20 mouse cellular contexts compared by ENCODE assay signal in genomic region chr8:125778919-125779318, GRCm38 (mm10). TPM values are rescaled to one million over a fixed set of nuclear protein-coding genes. Genes with fewer than 3 reads are reported as not detected.
DNase-seq lines count a peak whose midpoint lies in the region; ATAC-seq lines count a peak whose summit lies in the region.
"Had no signal": no experiment of that assay in that cellular context is flagged by ENCODE, and none has a peak within 500 bp of the region (broad histone marks: within the 10 kb centered on the region; RNA-seq: fewer than 3 reads in every experiment).

No protein-coding gene starts in this region.

- H3K9ac ChIP-seq in heart, embryonic 11.5 days (ENCODE audit: low read depth, low read length): no peak overlapping the region
- H3K9ac ChIP-seq: forebrain, embryonic 13.5 days; kidney, embryonic 15.5 days; liver, postnatal 0 days; midbrain, embryonic 13.5 days had no signal

- H3K4me2 ChIP-seq in heart, embryonic 11.5 days: no peak overlapping the region
- H3K4me2 ChIP-seq: forebrain, embryonic 13.5 days; kidney, embryonic 15.5 days; midbrain, embryonic 13.5 days had no signal

- H3K9me3 ChIP-seq in heart, embryonic 11.5 days (replicated peaks; ENCODE audit: control insufficient read depth, low read length): no peaks in the 10 kb centered on the region
- H3K9me3 ChIP-seq in hindbrain, embryonic 10.5 days: no peaks in the 10 kb centered on the region
- H3K9me3 ChIP-seq: forebrain, embryonic 13.5 days; heart, embryonic 10.5 days; kidney, embryonic 15.5 days; midbrain, embryonic 13.5 days had no signal

- 85% methylated on average over 5 of the region's 5 CpGs for WGBS in heart, embryonic 11.5 days (ENCODE audit: insufficient replicate concordance)
- WGBS in hindbrain, embryonic 10.5 days: 95% methylated on average over 5 of the region's 5 CpGs

- no peak for DNase-seq in heart, adult 18-20 months
- DNase-seq in thymus, postnatal 4 days: peak; percentile 16
- DNase-seq in thymus, postnatal 25 days: no peak
- DNase-seq in ZHBTc4 (ENCODE audit: low read depth, low spot score): peak; percentile 67
- no peak for DNase-seq in left cerebral cortex, postnatal 4 days
- no peak for DNase-seq in hindbrain, embryonic 10.5 days (ENCODE audit: low spot score)
- DNase-seq: adrenal gland, adult 2 months; cerebellum, adult 8-10 months; gastrocnemius, postnatal 14 days; heart, postnatal 36 days; liver, postnatal 0 days; lung, postnatal 10 days had no signal

- H3K27ac ChIP-seq in heart, embryonic 11.5 days (ENCODE audit: low read depth, low read length): no peak overlapping the region
- H3K27ac ChIP-seq in hindbrain, embryonic 10.5 days: no peak overlapping the region
- H3K27ac ChIP-seq: forebrain, embryonic 13.5 days; heart, embryonic 10.5 days; midbrain, embryonic 13.5 days; stomach, postnatal 0 days had no signal

- peak; percentile 68; the same call in 1 of the 2 replicates for ATAC-seq in heart, embryonic 11.5 days (replicated peaks; ENCODE audit: insufficient number of reproducible peaks, low FRiP score, low TSS enrichment)
- ATAC-seq: forebrain, embryonic 13.5 days; hindbrain, embryonic 16.5 days; intestine, postnatal 0 days; liver, postnatal 0 days; midbrain, embryonic 13.5 days had no signal

- no peaks in the 10 kb centered on the region for H3K36me3 ChIP-seq in heart, embryonic 11.5 days (ENCODE audit: control insufficient read depth, insufficient read depth, low read length)
- no peaks in the 10 kb centered on the region for H3K36me3 ChIP-seq in hindbrain, embryonic 10.5 days
- H3K36me3 ChIP-seq: heart, embryonic 10.5 days; kidney, embryonic 15.5 days; midbrain, embryonic 13.5 days had no signal

- H3K4me3 ChIP-seq in heart, embryonic 11.5 days (ENCODE audit: low read depth, low read length): no peak overlapping the region
- no peak overlapping the region for H3K4me3 ChIP-seq in hindbrain, embryonic 10.5 days
- H3K4me3 ChIP-seq: forebrain, embryonic 13.5 days; heart, embryonic 10.5 days; kidney, embryonic 15.5 days; midbrain, embryonic 13.5 days had no signal

- no peaks in the 10 kb centered on the region for H3K27me3 ChIP-seq in heart, embryonic 11.5 days (ENCODE audit: control insufficient read depth, insufficient read depth, low read length)
- H3K27me3 ChIP-seq in hindbrain, embryonic 10.5 days (ENCODE audit: insufficient read depth, poor library complexity, severe bottlenecking): no peaks in the 10 kb centered on the region
- H3K27me3 ChIP-seq: forebrain, embryonic 13.5 days; kidney, embryonic 15.5 days; midbrain, embryonic 13.5 days had no signal

- intact Hi-C loops in left cerebral cortex, postnatal 4 days (cut with DNase I): no loop called here

- no peaks in the 10 kb centered on the region for H3K4me1 ChIP-seq in heart, embryonic 11.5 days (ENCODE audit: control insufficient read depth, insufficient read depth, low read length)
- H3K4me1 ChIP-seq in hindbrain, embryonic 10.5 days (replicated peaks): peaks cover 12% of the 10 kb centered on the region
- H3K4me1 ChIP-seq: forebrain, embryonic 13.5 days; midbrain, embryonic 13.5 days had no signal

RNA-seq across cellular contexts. Expression of gene Ntpcr, which starts 49.2 kb away (rescaled TPM):
- polyA plus RNA-seq in heart, embryonic 11.5 days (2014; fragmentation: Nextera tagmentation; extraction: Ambion mirVana): 25.3 and 29.5 TPM in 2 replicates
- 10 to 100 TPM; 12.8 to 16.7 TPM for total RNA-seq in heart, adult 18-20 months (2021)
- total RNA-seq in left cerebral cortex, postnatal 4 days (2021): 10 to 100 TPM; 17.4 to 19.3 TPM
- 15.9 and 18.8 TPM in 2 replicates for polyA plus RNA-seq in hindbrain, embryonic 10.5 days (2016; fragmentation: Nextera tagmentation; extraction: Ambion mirVana)

Comparison
In these comparisons a context has a peak if more than half of its experiments do, and no peak if none do; other contexts are left out.
1. DNase-seq: peak in thymus, postnatal 4 days (single experiment) and ZHBTc4 (single experiment); none in heart, adult 18-20 months (0 of 2), thymus, postnatal 25 days (single experiment), left cerebral cortex, postnatal 4 days (single experiment) and hindbrain, embryonic 10.5 days (single experiment).